In the genomic region with DNA sequence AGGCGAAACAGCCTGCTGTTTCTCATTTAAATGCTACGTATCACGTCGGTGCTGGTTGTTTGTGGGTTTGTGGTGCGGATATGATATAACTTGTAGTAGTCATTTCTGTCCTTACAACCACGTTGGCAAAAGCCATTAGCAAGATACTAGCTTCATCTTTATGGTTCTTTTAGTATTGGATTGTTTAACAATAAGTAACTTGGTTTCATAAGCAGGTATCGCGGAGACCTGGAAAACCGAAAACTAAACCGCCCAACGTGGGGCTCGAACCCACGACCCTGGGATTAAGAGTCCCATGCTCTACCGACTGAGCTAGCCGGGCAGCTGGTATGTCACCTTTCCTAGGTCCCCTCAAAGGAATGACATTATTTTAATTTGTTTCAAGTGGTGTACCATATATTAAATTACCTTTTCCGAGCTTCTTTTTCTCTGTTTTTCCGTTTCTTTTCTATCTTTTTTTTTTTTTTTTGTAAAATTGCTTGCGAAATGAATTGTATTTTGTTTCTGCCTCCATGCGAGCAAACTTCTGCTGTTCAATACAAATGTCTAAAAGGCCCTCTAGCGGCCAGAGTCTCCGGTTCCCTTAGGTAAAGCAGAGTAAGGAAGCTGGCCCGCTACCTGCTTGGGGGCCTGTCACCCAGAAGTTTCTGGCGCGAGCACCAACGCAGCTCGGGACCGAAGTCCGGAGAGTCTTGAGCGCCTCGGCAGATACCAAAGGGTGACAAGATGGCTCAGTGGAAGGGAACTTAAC, we compare ENCODE assay signal across 7 mouse cellular contexts. TPM values are rescaled to one million over a fixed set of nuclear protein-coding genes. Genes with fewer than 3 reads are reported as not detected.
DNase-seq lines count a peak whose midpoint lies in the region; ATAC-seq lines count a peak whose summit lies in the region.

No protein-coding gene starts in this region.

- no peaks in the 10 kb centered on the region for H3K36me3 ChIP-seq in intestine, embryonic 16.5 days (ENCODE audit: control insufficient read depth, insufficient read depth, low read length)
- H3K36me3 ChIP-seq in midbrain, embryonic 11.5 days (ENCODE audit: control insufficient read depth, insufficient read depth, low read length): no peaks in the 10 kb centered on the region

- H3K27me3 ChIP-seq in intestine, embryonic 16.5 days (replicated peaks; ENCODE audit: control insufficient read depth, insufficient read depth, low read length): no peaks in the 10 kb centered on the region
- H3K27me3 ChIP-seq in midbrain, embryonic 11.5 days (ENCODE audit: control insufficient read depth, insufficient read depth, low read length): no peaks in the 10 kb centered on the region

- 0 out of 2 replicates have a peak overlapping the region, but pooled peaks have one; percentile 24 for H3K9ac ChIP-seq in intestine, embryonic 16.5 days (ENCODE audit: low read depth, low read length)
- H3K9ac ChIP-seq in midbrain, embryonic 11.5 days (ENCODE audit: low read length): peak overlapping the region; percentile 31

- H3K27ac ChIP-seq in intestine, embryonic 16.5 days (ENCODE audit: low read length): no peak overlapping the region
- no peak overlapping the region for H3K27ac ChIP-seq in midbrain, embryonic 11.5 days (ENCODE audit: low read depth, low read length)

- no peaks in the 10 kb centered on the region for H3K9me3 ChIP-seq in intestine, embryonic 16.5 days (ENCODE audit: control insufficient read depth, low read length)
- no peaks in the 10 kb centered on the region for H3K9me3 ChIP-seq in midbrain, embryonic 11.5 days (ENCODE audit: control insufficient read depth, low read length)

- peak; percentile 83 for DNase-seq in adrenal gland, postnatal 10 days
- DNase-seq in embryo, embryonic 11.5 days (ENCODE audit: low read depth, low spot score): peak; percentile 56
- peak; percentile 64 to 71 for DNase-seq in gastrocnemius, postnatal 36 days
- DNase-seq in left cerebral cortex, postnatal 4 days: peak; percentile 64
- peak; percentile 97 for DNase-seq in midbrain, embryonic 11.5 days (ENCODE audit: low spot score, missing footprints)
- DNase-seq in spleen, adult 12 weeks (ENCODE audit: low spot score): peak; percentile 63

- 3% methylated on average over 30 of the region's 30 CpGs for WGBS in intestine, embryonic 16.5 days
- under 1% methylated on average over 30 of the region's 30 CpGs for WGBS in midbrain, embryonic 11.5 days

- H3K4me1 ChIP-seq in intestine, embryonic 16.5 days (ENCODE audit: control insufficient read depth, insufficient read depth, low read length): peaks cover 5% of the 10 kb centered on the region; the same call in 1 of the 2 replicates
- no peaks in the 10 kb centered on the region; the same call in 1 of the 2 replicates for H3K4me1 ChIP-seq in midbrain, embryonic 11.5 days (ENCODE audit: control insufficient read depth, insufficient read depth, low read length)

- H3K4me3 ChIP-seq in intestine, embryonic 16.5 days (ENCODE audit: low read length): peak overlapping the region; percentile 37
- peak overlapping the region; percentile 25 for H3K4me3 ChIP-seq in midbrain, embryonic 11.5 days (ENCODE audit: low read depth, low read length)

- peak; percentile 91 for ATAC-seq in intestine, embryonic 16.5 days
- ATAC-seq in midbrain, embryonic 11.5 days (ENCODE audit: low FRiP score): peak; percentile 77

- intact Hi-C loops in gastrocnemius, postnatal 36 days (cut with DNase I): no loop called here
- intact Hi-C loops in left cerebral cortex, postnatal 4 days (cut with DNase I): no loop called here

- H3K4me2 ChIP-seq in intestine, embryonic 16.5 days (ENCODE audit: low read depth, low read length): peak overlapping the region; percentile 47
- H3K4me2 ChIP-seq in midbrain, embryonic 11.5 days: peak overlapping the region; percentile 39

RNA-seq across cellular contexts. Expression of a gene that starts 11.9 kb away (rescaled TPM):
- total RNA-seq in adrenal gland, postnatal 10 days (2021): 100 to 1,000 TPM; 279 to 288 TPM
- 100 to 1,000 TPM; 167 to 169 TPM for total RNA-seq in gastrocnemius, postnatal 36 days (2021)
- polyA plus RNA-seq in intestine, embryonic 16.5 days (2015; fragmentation: Nextera tagmentation; extraction: Ambion mirVana): 281 and 302 TPM in 2 replicates
- 100 to 1,000 TPM; 436 to 445 TPM for total RNA-seq in left cerebral cortex, postnatal 4 days (2021)
- polyA plus RNA-seq in midbrain, embryonic 11.5 days (2014; fragmentation: Nextera tagmentation; extraction: Ambion mirVana): 573 and 605 TPM in 2 replicates

RNA-seq across cellular contexts. Expression of a gene that starts 36.4 kb away (rescaled TPM):
- total RNA-seq in adrenal gland, postnatal 10 days (2021): 10 to 100 TPM in 1 of 2 experiments, 1 to 10 TPM in 1; 8.4 to 10.7 TPM
- total RNA-seq in gastrocnemius, postnatal 36 days (2021): under 1 TPM; 0.84 to 0.91 TPM
- polyA plus RNA-seq in intestine, embryonic 16.5 days (2015; fragmentation: Nextera tagmentation; extraction: Ambion mirVana): 11.7 TPM in 2 replicates
- 10 to 100 TPM in 1 of 2 experiments, 1 to 10 TPM in 1; 7.3 to 10.8 TPM for total RNA-seq in left cerebral cortex, postnatal 4 days (2021)
- polyA plus RNA-seq in midbrain, embryonic 11.5 days (2014; fragmentation: Nextera tagmentation; extraction: Ambion mirVana): 11.4 and 11.5 TPM in 2 replicates

Comparison
In these comparisons a context has a peak if more than half of its experiments do, and no peak if none do; other contexts are left out.
1. RNA of a gene that starts 36.4 kb away (total RNA-seq): 7.3 to 10.8 TPM in left cerebral cortex, postnatal 4 days and 8.4 to 10.7 TPM in adrenal gland, postnatal 10 days; 0.84 to 0.91 TPM in gastrocnemius, postnatal 36 days; every median in the first group is over 4 times any median in the second.
2. Peak in every context shown above with its lines, with median percentiles within 50 percentile points of each other: DNase-seq.